Mouse (Mus musculus): Measurements from ENCODE around the gene Aatf.

The Aatf gene

GRCm38 (mm10) chr11:84376510-84377365 is 136.6 kb downstream of the Aatf start:
- DNase-seq (ENCODE audit: low spot score in 2 of 2) = no peak

GRCm38 (mm10) chr11:84375951-84376496 is 137.3 kb downstream of the Aatf start:
- DNase-seq (ENCODE audit: low spot score in 2 of 2) = no peak

DNA sequence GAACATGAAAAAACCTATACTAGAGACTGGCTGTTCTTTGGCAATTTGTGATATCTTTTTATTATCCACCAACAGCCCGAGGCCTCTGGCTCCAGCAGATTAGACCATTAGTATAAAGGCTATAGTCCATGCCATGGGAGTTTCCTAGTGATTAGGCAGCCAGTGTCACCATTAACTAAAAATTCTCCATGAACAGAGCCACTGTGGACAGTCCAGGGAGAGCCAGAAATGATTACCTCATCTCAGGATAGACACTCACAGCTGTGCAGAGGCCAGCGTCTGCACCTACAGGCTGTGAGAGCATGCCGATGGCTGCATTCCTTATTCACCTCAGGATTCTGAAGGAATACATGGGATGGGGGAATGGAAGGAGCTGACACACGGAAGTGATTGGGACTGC is 140.2 kb downstream of the Aatf start:
- DNase-seq (ENCODE audit: low spot score in 2 of 2) = no peak

All from right cerebral cortex, adult 2 months (tissue).